Mouse (Mus musculus) embryonic stem cell, embryonic (primary cell): Measurements from ENCODE around the gene Tfrc.

Experiments
- CTCF ChIA-PET, 4 experiments: fragments of 300-600 bp in 2 of 4; fragments of 350-600 bp in 2 of 4; sonication (Branson Sonifier 250); formaldehyde crosslinking; loops; one replicate each; lab custom pipeline; 2022; ENCODE audit warnings: inconsistent platforms in 2 of 4; lab: Charles Lee
- POLR2A ChIA-PET, 4 experiments: fragments of 300-600 bp in 2 of 4; fragments of 350-600 bp in 2 of 4; sonication (Branson Sonifier 250); formaldehyde crosslinking; loops; one replicate each; lab custom pipeline; 2022; ENCODE audit warnings: antibody characterized with exemption in 4 of 4, inconsistent platforms in 1 of 4; lab: Charles Lee

The Tfrc gene

GRCm38 (mm10) chr16:32602193-32602685 lies 6.5 kb upstream of the Tfrc start:
- CTCF ChIA-PET: no interaction called here
- POLR2A ChIA-PET: no interaction called here

- ChIA-PET POLR2A (interaction anchor here (0.6 to 10.0 kb wide), 59 partner anchors 8 to 664 kb away, joined by 3 to 169 read pairs (median 7); partner anchors contain the start of genes Fbxo45 (in 1 of the 4), Rnf168 (in 1 of the 4), Senp5 (in 1 of the 4) and Smco1 (in 1 of the 4)), CTCF (interaction anchor here in 3 of 4 experiments (0.6 to 2.0 kb wide), 3 partner anchors 108 to 1569 kb away, joined by 3 to 6 read pairs (median 5); no protein-coding TSS in a partner anchor)
Measured at GRCm38 (mm10) chr16:32607562-32608343, 967 bp upstream of the Tfrc start.

GRCm38 (mm10) chr16:32608344-32608711 lies 392 bp upstream of the Tfrc start:
- CTCF ChIA-PET: interaction anchor here in 3 of 4 experiments (0.5 to 2.0 kb wide), 7 partner anchors 51 to 613 kb away, joined by 3 to 9 read pairs (median 4); no protein-coding TSS in a partner anchor
- POLR2A ChIA-PET: interaction anchor here (0.6 to 10.0 kb wide), 118 partner anchors 8 to 820 kb away, joined by 3 to 169 read pairs (median 5); partner anchors contain the start of genes Fbxo45 (in 2 of the 4), Pcyt1a (in 2 of the 4), Wdr53 (in 2 of the 4) and Iqcg (in 1 of the 4)

GRCm38 (mm10) chr16:32609401-32609779 lies 670 bp downstream of the Tfrc start:
- ChIA-PET POLR2A (interaction anchor here (0.5 to 10.0 kb wide), 123 partner anchors 7 to 641 kb away, joined by 3 to 169 read pairs (median 5); partner anchors contain the start of genes Fbxo45 (in 2 of the 4), Tnk2 (in 2 of the 4), Wdr53 (in 2 of the 4) and Pcyt1a (in 1 of the 4)), CTCF (interaction anchor here in 3 of 4 experiments (0.5 to 2.0 kb wide), 8 partner anchors 61 to 203 kb away, joined by 3 to 6 read pairs (median 4); no protein-coding TSS in a partner anchor)

- CTCF ChIA-PET: interaction anchor here in 1 of 4 experiments (1.3 kb wide), 1 partner anchor 25 kb away, joined by 3 read pairs; no protein-coding TSS in a partner anchor
- POLR2A ChIA-PET: interaction anchor here in 3 of 4 experiments (0.6 to 10.0 kb wide), 51 partner anchors 10 to 319 kb away, joined by 3 to 169 read pairs (median 6); partner anchors contain the start of gene Tnk2 (in 1 of the 3)
Measured at GRCm38 (mm10) chr16:32610460-32611255, 1.9 kb downstream of the Tfrc start.

GRCm38 (mm10) chr16:32612052-32612451 lies 3.3 kb downstream of the Tfrc start:
- POLR2A ChIA-PET: interaction anchor here in 3 of 4 experiments (0.6 to 10.0 kb wide), 25 partner anchors 9 to 112 kb away, joined by 3 to 169 read pairs (median 5); partner anchors contain the start of gene Tnk2 (in 1 of the 3)
- CTCF ChIA-PET: interaction anchor here (0.6 to 1.3 kb wide), 4 partner anchors 23 to 459 kb away, joined by 3 to 7 read pairs (median 6); no protein-coding TSS in a partner anchor

GRCm38 (mm10) chr16:32613269-32613834 lies 4.6 kb downstream of the Tfrc start:
- POLR2A ChIA-PET: interaction anchor here in 3 of 4 experiments (0.6 to 10.0 kb wide), 18 partner anchors 7 to 421 kb away, joined by 3 to 169 read pairs (median 4); no protein-coding TSS in a partner anchor
- CTCF ChIA-PET: interaction anchor here (0.6 to 1.5 kb wide), 10 partner anchors 10 to 675 kb away, joined by 3 to 23 read pairs (median 6); no protein-coding TSS in a partner anchor

GRCm38 (mm10) chr16:32614047-32614446 lies 5.3 kb downstream of the Tfrc start:
- CTCF ChIA-PET: interaction anchor here in 2 of 4 experiments (0.5 to 1.5 kb wide), 6 partner anchors 21 to 114 kb away, joined by 3 to 9 read pairs (median 4); no protein-coding TSS in a partner anchor
- POLR2A ChIA-PET: interaction anchor here in 3 of 4 experiments (0.6 to 10.0 kb wide), 11 partner anchors 7 to 104 kb away, joined by 3 to 169 read pairs (median 5); no protein-coding TSS in a partner anchor

GRCm38 (mm10) chr16:32618946-32619345 lies 10.2 kb downstream of the Tfrc start:
- POLR2A ChIA-PET: interaction anchor here in 3 of 4 experiments (0.7 to 6.7 kb wide), 7 partner anchors 8 to 111 kb away, joined by 3 to 99 read pairs (median 11); partner anchors contain the start of gene Tfrc (in 2 of the 3)
- CTCF ChIA-PET: interaction anchor here in 2 of 4 experiments (0.5 to 0.6 kb wide), 2 partner anchors 15 to 40 kb away, joined by 4 to 5 read pairs; no protein-coding TSS in a partner anchor

- ChIA-PET CTCF (interaction anchor here in 1 of 4 experiments (0.9 kb wide), 1 partner anchor 28 kb away, joined by 3 read pairs; no protein-coding TSS in a partner anchor), POLR2A (interaction anchor here in 1 of 4 experiments (0.7 to 4.5 kb wide), 8 partner anchors 10 to 117 kb away, joined by 3 to 44 read pairs (median 5); partner anchors contain the start of gene Tfrc)
Measured at GRCm38 (mm10) chr16:32628140-32628539, 19.4 kb downstream of the Tfrc start.

- POLR2A ChIA-PET: interaction anchor here (0.5 to 10.9 kb wide), 18 partner anchors 10 to 629 kb away, joined by 3 to 169 read pairs (median 4); partner anchors contain the start of genes Tfrc (in 3 of the 4), Iqcg (in 1 of the 4), Rpl35a (in 1 of the 4) and Senp5 (in 1 of the 4)
- CTCF ChIA-PET: interaction anchor here in 2 of 4 experiments (1.3 to 2.7 kb wide), 2 partner anchors 51 to 132 kb away, joined by 3 to 8 read pairs; no protein-coding TSS in a partner anchor
Measured at GRCm38 (mm10) chr16:32632328-32632824, 23.7 kb downstream of the Tfrc start.

GRCm38 (mm10) chr16:32633486-32634012 lies 24.8 kb downstream of the Tfrc start:
- ChIA-PET POLR2A (interaction anchor here (0.6 to 10.9 kb wide), 32 partner anchors 8 to 631 kb away, joined by 3 to 169 read pairs (median 4); partner anchors contain the start of genes Tfrc (in 3 of the 4) and Senp5 (in 1 of the 4)), CTCF (interaction anchor here in 3 of 4 experiments (0.6 to 2.4 kb wide), 8 partner anchors 14 to 202 kb away, joined by 3 to 10 read pairs (median 5); no protein-coding TSS in a partner anchor)

- POLR2A ChIA-PET: interaction anchor here (0.6 to 10.9 kb wide), 34 partner anchors 8 to 522 kb away, joined by 3 to 169 read pairs (median 4); partner anchors contain the start of gene Tfrc (in 2 of the 4)
- CTCF ChIA-PET: interaction anchor here (0.6 to 2.4 kb wide), 19 partner anchors 11 to 419 kb away, joined by 3 to 10 read pairs (median 5); no protein-coding TSS in a partner anchor
Measured at GRCm38 (mm10) chr16:32634183-32634582, 25.5 kb downstream of the Tfrc start.

GRCm38 (mm10) chr16:32635314-32635713 lies 26.6 kb downstream of the Tfrc start:
- POLR2A ChIA-PET: interaction anchor here (0.6 to 10.9 kb wide), 34 partner anchors 8 to 1630 kb away, joined by 3 to 169 read pairs (median 4); partner anchors contain the start of genes Tfrc (in 2 of the 4), Fyttd1 (in 1 of the 4) and Rubcn (in 1 of the 4)
- CTCF ChIA-PET: interaction anchor here (0.5 to 2.4 kb wide), 42 partner anchors 8 to 1256 kb away, joined by 3 to 13 read pairs (median 4); no protein-coding TSS in a partner anchor

- ChIA-PET POLR2A (interaction anchor here in 1 of 4 experiments (6.8 to 10.9 kb wide), 3 partner anchors 16 to 24 kb away, joined by 47 to 169 read pairs (median 99); partner anchors contain the start of gene Tfrc), CTCF (interaction anchor here in 3 of 4 experiments (0.6 to 1.9 kb wide), 5 partner anchors 23 to 531 kb away, joined by 3 to 6 read pairs (median 4); no protein-coding TSS in a partner anchor)
Measured at GRCm38 (mm10) chr16:32636331-32636730, 27.6 kb downstream of the Tfrc start.
